Mouse (Mus musculus) cerebellum, postnatal 25 days (tissue): ENCODE results near the gene Zfyve9.
"Not testable (repeated sequence)": the region's sequence is repeated elsewhere in the genome, so short reads cannot be mapped to it uniquely, and the experiment has no call there.

ENCODE experiments used
- DNase-seq, 2 experiments: peaks; one replicate each; pipeline ENCODE4 v3.0.0; 2021; ENCODE audit warnings: mixed read lengths in 2 of 2

Gene Zfyve9

DNA sequence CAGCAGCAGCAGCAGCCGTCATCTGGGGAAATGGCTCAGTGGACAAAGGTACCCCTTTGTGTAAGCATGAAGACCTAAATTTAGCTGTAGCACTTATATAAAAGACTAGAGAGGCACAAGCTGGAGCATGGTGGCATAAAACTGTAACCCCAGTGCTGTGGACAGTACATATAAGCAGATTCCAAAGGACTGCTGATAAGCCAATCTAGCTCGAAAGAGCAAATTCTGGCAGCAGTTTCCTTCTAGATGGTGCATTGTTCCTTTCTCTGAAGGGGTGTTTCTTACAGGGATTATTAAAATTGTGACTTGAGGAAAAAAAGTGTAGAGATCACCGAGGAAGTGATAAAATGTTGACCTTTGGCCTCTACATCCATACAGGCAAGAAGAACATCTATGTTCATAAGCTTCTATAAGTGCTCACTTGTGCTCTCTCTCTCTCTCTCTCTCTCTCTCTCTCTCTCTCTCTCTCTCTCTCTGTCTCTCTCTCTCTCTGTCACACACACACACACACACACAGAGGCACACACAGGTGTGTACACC, 59.3 kb downstream of the Zfyve9 start:
- no peak for DNase-seq

DNA sequence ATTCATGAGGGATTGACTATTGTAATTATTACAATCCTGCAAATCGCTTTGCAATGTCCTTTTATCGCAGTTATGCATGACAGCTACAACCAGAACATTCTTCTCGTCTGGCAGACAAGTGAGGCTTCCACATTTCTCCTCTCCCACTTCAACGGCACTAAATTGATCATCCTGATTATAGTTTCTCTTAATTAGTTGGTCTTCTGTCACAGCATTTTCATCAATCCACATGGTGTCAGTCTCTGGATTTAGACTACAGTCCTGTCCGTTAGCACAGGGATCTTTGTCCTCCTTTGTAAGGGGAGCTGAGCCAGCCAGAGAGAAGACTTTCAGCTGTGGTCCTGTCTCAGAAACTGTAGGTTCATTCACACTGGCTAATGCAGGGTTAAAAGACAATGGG, 61.2 kb downstream of the Zfyve9 start, which contains the start of gene 3110021N24Rik:
Gene 3110021N24Rik, plus strand, starts transcription at position 301 of the 400 bp plus-strand sequence.
- DNase-seq = no peak

DNA sequence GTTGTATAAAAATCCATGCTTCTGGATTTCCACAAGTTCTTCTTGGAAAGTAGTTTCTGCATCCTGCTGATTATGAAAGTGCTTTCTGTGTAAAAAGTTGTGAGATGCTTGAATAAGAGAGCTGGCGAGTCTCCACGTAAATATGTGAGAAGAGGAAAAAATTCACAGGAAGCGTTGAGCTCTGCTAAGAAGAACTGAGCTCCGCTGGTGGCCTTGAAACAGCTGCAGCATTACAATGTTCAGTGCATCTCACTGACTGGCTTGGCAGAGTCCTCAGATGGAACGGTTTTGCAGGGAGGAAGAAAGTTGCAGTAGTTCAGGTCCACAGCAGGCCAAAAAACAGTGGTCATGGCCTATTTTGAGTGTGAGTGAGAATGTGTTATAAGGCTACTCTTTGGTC, 72.4 kb downstream of the Zfyve9 start:
- DNase-seq = no peak

- peak in 1 of 2 experiments; percentile 35 for DNase-seq
Observed at GRCm38 (mm10) chr4:108696934-108697333, 83.7 kb downstream of the Zfyve9 start.

DNA sequence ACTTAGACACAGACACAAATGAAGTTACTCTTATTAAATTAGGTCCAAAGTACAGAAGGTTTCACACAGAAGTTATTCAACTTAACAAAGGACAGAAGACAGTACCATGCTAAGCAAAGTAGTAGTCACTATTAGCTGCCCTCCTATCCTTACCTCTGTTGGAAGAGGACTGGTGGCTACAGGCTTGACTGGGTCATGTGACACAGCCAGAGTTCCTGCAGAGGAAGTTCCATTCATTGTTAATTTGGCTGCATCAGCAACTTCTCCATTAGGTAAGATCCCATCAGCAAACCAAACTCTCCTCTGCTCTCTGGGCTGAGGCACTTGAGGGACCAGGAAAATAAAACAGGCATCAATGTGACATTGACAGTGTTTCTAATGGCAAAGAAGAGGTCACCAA, 89.1 kb downstream of the Zfyve9 start:
- DNase-seq = no peak

DNA sequence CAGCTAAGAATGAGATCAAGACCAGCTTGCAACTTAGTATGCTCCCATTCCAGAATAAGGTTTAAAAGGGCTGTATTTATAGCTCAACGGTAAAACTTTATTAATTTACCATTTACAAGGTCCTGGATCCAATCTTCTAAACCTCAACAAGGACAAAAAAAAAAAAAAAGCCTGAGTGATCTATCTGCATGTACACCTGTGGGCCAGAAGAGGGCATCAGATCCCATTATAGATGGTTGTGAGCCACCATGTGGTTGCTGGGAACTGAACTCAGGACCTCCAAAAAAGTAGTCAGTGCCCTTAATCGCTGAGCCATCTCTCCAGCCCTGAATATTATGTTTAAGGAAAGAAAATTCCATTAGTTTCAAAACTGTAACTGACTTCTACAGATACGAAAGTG, 90.1 kb downstream of the Zfyve9 start:
- no peak for DNase-seq

- DNase-seq = not testable (repeated sequence)
Observed at GRCm38 (mm10) chr4:108687098-108687497, 93.5 kb downstream of the Zfyve9 start.

GRCm38 (mm10) chr4:108686156-108686555, 94.4 kb downstream of the Zfyve9 start:
- DNase-seq = peak; percentile 8 to 11

GRCm38 (mm10) chr4:108664407-108664806, 116.2 kb downstream of the Zfyve9 start:
- DNase-seq = no peak

DNA sequence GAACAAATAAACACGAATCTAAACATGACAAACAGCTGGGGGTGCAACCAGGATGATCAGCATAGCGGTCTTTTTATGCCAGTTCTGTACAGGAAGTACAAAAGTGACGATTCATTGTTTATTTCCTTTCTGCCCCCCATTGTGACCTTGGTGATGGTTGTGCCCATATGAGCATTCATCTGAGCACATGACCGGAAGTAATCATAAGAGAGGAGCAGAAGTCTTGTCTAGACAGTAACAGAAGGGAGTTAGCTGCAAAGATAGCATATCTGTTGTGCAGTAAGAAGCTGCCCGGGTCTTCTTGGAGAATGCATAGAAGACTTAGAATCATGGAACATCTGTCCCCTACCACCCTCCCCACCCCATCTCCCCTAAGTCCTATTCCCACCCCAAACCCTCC, 141.8 kb downstream of the Zfyve9 start:
- no peak for DNase-seq

DNA sequence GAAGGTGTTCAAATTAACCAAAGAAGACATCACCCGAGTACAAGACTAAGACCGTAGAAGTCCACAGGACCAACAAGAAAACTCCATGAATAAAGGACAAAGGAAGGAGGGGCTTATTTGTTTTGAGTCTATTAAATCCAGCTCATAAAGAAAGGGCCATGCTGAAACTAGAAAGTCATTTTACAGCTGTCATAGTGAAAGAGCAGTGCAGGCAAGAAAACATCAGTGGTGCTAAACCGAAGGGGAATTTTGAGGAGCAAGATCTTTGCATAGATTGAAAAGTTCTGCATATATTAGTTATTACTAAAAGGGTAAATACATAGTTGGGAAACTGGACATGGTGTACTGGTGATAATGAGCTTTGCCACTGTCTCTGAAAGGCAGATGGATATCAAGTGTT, 142.9 kb downstream of the Zfyve9 start:
- DNase-seq = no peak

DNA sequence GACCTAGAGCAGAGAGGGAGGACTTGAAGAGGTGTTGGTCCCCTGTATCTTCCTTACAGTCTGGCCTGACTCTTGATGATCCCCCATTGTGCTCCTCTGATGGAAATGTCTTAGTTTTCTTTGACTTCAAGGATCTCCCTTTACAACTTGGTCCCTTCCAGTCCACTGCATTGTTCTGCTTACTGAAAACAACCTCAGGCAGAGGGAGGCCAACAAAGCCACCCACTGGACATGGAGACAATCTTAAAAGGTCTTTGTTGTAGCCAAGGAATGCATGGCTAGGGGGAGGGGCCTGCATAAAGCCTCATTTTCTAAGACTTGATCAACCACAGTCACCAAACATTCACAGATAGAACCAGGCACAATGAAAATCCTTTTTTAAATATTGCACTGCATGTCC, 145.5 kb downstream of the Zfyve9 start:
- no peak for DNase-seq

GRCm38 (mm10) chr4:108634696-108635095, 145.9 kb downstream of the Zfyve9 start:
- DNase-seq = peak in 1 of 2 experiments; percentile 35

DNA sequence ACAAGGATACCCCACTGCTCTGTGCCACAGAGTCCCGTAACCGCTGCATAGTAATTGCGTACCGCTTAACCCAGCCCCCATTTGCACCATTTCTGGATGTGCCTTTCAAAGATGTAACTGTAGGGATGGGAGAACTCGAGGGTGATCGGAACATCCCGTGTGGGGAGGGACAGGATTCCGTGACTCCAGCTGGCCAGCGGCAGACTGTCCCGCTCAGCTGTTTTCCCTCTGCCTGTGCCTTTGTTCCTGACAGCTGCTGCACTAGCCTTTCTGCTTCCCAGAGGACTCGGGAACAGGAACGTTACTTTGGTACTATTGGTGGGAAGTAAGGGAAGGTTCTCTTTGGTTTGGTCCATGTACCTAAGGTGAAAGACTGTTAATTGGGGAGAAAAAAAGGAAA, 146.9 kb downstream of the Zfyve9 start:
- no peak for DNase-seq

- DNase-seq = no peak
Observed at GRCm38 (mm10) chr4:108631616-108632015, 149.0 kb downstream of the Zfyve9 start.

DNA sequence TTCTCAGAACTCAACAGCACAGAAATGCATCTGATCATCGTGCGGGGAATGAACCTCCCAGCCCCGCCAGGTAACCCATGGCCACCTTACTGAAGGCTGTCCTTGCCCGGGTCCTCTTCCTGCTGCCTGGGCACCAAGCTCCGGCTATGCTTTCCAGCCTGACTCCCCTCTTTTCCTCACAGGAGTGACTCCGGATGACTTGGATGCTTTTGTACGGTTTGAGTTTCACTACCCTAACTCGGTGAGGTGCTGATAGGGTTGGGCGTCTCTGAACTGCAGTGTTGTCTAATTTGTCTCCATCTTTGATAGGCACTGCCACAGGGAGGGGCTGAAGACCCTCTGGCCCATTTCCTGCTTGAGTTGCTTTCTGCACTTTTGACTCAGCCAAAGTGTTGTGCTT, 150.5 kb downstream of the Zfyve9 start:
- DNase-seq = no peak

GRCm38 (mm10) chr4:108629363-108629880, 151.2 kb downstream of the Zfyve9 start:
- no peak for DNase-seq

DNA sequence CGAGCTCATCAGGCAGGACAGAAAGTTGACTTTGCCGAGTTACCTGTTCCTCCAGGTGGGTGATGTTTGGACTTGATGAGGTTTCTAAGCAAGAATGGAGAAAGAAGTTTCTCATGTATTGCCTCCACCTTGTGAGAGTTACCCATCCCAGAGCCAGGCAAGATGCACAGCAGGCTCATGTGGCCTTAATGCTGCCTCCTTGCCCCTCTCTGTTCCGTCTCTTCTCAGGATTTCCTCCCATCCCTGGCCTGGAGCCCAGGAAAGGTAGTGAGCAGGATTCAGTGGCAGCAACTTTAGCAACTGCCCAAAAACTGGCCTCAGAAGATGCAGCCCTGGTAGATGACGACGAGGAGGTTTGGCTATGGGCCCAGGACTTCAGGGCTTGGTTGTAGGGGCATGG, 153.5 kb downstream of the Zfyve9 start:
- DNase-seq = no peak

DNA sequence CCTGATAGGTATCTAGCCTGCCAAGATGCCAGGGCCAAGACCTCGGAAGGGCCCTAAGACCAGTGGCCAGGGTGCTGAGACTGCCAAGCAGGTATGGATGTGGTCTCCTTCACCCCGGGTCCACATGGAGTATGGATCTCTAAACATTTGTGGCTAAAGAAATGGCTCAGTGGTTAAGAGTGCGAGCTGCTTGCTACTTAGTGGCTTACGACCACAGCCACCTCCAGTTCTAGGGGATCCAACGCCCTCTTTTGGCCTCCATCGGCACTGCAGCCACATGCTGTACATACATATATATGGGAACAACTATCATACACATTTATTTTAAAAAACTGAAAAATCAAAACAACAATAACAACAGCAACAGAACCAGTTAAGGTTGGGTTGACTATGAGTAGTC, 159.1 kb downstream of the Zfyve9 start:
- no peak for DNase-seq

- peak in 1 of 2 experiments; percentile 41 for DNase-seq
Observed at GRCm38 (mm10) chr4:108620536-108620935, 160.1 kb downstream of the Zfyve9 start.

- peak; percentile 95 to 98 for DNase-seq
Observed at GRCm38 (mm10) chr4:108619587-108620341, 160.8 kb downstream of the Zfyve9 start, which contains the start of gene Cc2d1b. TSS of gene Cc2d1b (plus strand) at chr4:108619940.

- DNase-seq = peak in 1 of 2 experiments; percentile 46
Observed at GRCm38 (mm10) chr4:108619165-108619564, 161.4 kb downstream of the Zfyve9 start.

- no peak for DNase-seq
Observed at GRCm38 (mm10) chr4:108618586-108618985, 162.0 kb downstream of the Zfyve9 start.

GRCm38 (mm10) chr4:108610935-108611334, 169.7 kb downstream of the Zfyve9 start:
- no peak for DNase-seq
